Mouse (Mus musculus): ENCODE measurements around the gene Snx3.

- TF ChIP-seq CTCF (IDR thresholded peaks at IDR 0.05; ENCODE audit: low read depth, low read length), result no peak
- no peak for TF ChIP-seq POLR2A (IDR thresholded peaks at IDR 0.05; ENCODE audit: borderline replicate concordance, low read depth, low read length)
Observed at GRCm38 (mm10) chr10:42525682-42526081, 23.9 kb downstream of the Snx3 start.

All from bone marrow macrophage, adult 2 months (primary cell).